Mouse (Mus musculus) testis, adult 2 months (tissue): Measurements from ENCODE around the gene Plcg2.

Experiments
- CTCF ChIP-seq: fragments of 200-500 bp; IDR thresholded peaks from 2 replicates; pipeline ENCODE4 v1.5.1; 2012; ENCODE audit warnings: low read depth, mild to moderate bottlenecking, inconsistent platforms, low read length, moderate library complexity; ENCODE audit not compliant: control insufficient read depth, insufficient read depth, insufficient replicate concordance
- POLR2A ChIP-seq: fragments of 200-500 bp; IDR thresholded peaks from 2 replicates; pipeline ENCODE4 v1.6.1; 2012; ENCODE audit warnings: low read depth, mild to moderate bottlenecking, inconsistent platforms, low read length, moderate library complexity; ENCODE audit not compliant: control insufficient read depth

DNA sequence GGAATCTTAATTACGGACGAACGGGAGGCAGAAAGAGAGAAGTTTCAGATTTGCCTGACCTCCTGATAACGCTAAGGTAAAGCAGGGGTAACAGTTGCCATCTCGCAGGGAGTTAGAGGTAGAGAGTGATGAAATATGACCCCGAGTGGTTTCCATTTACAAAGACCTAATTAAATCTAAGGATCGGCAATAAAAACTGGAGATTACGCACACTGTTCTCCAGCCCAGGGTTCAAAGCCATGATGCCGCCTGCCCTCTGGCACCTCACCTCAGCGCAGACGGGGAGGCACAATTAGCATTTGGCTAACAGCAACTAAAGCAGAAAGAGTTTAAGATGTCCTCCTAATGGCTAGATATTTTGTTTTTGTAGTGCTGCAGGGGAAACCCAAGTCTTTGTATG is 172.4 kb downstream of the Plcg2 start:
- no peak for TF ChIP-seq CTCF
- TF ChIP-seq POLR2A: no peak
